Mouse (Mus musculus) adrenal gland, adult 8-10 months (tissue): ENCODE measurements around the gene BC048671. TPM values are rescaled to one million over a fixed set of nuclear protein-coding genes. Genes with fewer than 3 reads are reported as not detected.

Source experiments
- total RNA-seq, 4 experiments: library from RNA; stranded (reverse); gene quantifications; 2 replicates each; pipeline ENCODE4 v1.2.4; 2022

Gene BC048671
- total RNA-seq, 4 experiments from 2014 or later: not detected

Other genes with a start within 250 kb of the BC048671 start
- not detected for gene Vmn1r49, start 222.7 kb upstream of the BC048671 start, total RNA-seq
- gene Vmn1r50, start 199.8 kb upstream of the BC048671 start, total RNA-seq: not detected
- gene Vmn1r51, start 178.6 kb upstream of the BC048671 start, total RNA-seq: not detected
- gene Vmn1r52, start 126.4 kb upstream of the BC048671 start, total RNA-seq: not detected
- gene V1ra8, start 98.4 kb upstream of the BC048671 start, total RNA-seq: not detected
- not detected for gene Vmn1r53, start 76.8 kb upstream of the BC048671 start, total RNA-seq
- gene Vmn1r54, start 54.9 kb upstream of the BC048671 start, total RNA-seq: not detected
- gene Chst13, start 24.0 kb downstream of the BC048671 start, total RNA-seq: under 1 TPM in 1 of 4 experiments, not detected in 3; 0.30 TPM
- gene Uroc1, start 32.1 kb downstream of the BC048671 start, total RNA-seq: under 1 TPM in 3 of 4 experiments, not detected in 1; 0.15 to 0.24 (median 0.17) TPM
- gene Zxdc, start 68.3 kb downstream of the BC048671 start, total RNA-seq: 10 to 100 TPM; 23.2 to 35.3 (median 27.3) TPM
- gene Cfap100, start 127.6 kb downstream of the BC048671 start, total RNA-seq: 1 to 10 TPM in 1 of 4 experiments, under 1 TPM in 2, not detected in 1; 0.23 to 2.5 (median 0.30) TPM
- gene Klf15, start 161.4 kb downstream of the BC048671 start, total RNA-seq: 10 to 100 TPM; 18.3 to 30.6 (median 27.6) TPM
- 100 to 1,000 TPM; 137 to 222 (median 182) TPM for gene Aldh1l1, start 185.2 kb downstream of the BC048671 start, total RNA-seq